Mouse (Mus musculus) MN1 (cell line): Measurements from ENCODE around the gene Prss40.
"Not testable (repeated sequence)": the region's sequence is repeated elsewhere in the genome, so short reads cannot be mapped to it uniquely, and the experiment has no call there.

Experiments
- DNase-seq: peaks from one replicate; pipeline ENCODE4 v3.0.0-alpha.2; 2016; ENCODE audit warnings: low spot score

The Prss40 gene

DNA sequence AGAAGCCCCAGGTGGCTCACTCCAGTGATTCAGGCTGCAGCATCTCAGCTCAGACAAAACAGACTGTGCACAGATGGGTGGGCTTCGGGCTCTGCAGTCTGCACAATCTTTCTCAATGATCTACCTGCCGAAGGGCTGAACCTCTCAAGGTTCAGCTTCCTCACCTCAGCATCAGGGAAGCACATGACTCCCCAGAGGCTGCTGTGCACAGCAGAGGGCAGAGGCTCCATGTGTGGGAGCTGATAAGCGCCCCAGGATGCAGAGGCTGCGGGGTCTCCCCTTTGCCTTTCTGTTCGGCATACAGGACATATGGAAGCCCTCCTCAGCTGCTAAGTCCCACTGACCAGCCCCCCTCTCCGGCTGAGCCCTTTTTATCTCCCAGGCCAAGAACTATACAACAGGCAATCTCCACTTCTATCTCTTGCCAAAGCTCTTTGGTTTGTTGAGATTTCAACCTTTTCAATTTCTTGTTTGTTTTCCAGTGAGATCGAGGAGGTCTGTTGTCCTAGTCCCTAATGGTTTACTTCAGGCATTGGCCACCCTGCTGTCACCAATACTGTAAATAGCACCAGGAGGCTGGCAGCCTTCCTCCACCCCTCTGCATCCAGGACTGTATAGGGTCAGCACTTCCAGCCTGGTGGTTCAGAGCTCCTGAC, 25.6 kb downstream of the Prss40 start, which contains the start of gene Cfc1:
Gene Cfc1, plus strand, starts transcription at position 606 of the 656 bp plus-strand sequence.
- DNase-seq: not testable (repeated sequence)

DNA sequence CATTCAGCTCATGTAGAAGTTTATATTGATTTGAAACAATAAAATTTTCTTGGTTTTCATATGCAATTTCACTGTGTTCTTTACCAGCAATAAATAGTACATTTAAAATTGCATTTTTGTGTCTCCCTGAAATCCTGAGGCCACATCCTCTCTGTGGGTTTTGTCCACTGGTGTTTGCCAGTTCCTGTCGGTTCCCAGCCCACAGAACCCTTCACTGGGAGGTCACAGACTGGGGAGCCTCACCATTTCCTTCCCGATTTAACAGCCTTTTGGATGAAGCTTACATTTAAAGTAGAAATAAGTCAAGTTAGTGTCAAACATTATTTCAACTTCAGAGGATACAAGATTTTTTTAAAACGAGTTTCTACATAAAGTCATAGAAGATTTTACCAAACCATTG, 26.2 kb downstream of the Prss40 start:
- DNase-seq: not testable (repeated sequence)

- DNase-seq: no peak
Measured at GRCm38 (mm10) chr1:34523647-34524046, 37.1 kb downstream of the Prss40 start.

GRCm38 (mm10) chr1:34522850-34523244, 37.9 kb downstream of the Prss40 start:
- DNase-seq: no peak

- no peak for DNase-seq
Measured at GRCm38 (mm10) chr1:34522205-34522849, 38.4 kb downstream of the Prss40 start.

DNA sequence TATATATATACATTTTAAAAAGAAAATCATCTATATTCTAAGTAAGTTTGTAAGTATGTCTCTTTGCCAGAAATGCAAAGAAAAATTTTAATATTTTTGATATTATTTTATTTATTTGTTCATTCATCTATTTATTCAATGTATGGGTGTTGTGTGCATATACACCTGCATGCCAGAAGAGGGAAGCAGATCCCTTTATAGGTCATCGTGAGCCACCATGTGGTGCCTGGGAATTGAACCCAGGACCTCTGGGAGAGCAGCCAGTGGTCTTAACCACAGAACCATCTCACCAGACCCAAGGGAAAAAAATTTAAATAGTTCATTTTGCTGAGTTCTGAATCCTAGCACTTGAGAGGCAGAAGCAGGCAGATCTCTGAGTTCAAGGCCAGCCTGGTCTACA, 42.5 kb downstream of the Prss40 start:
- no peak for DNase-seq

GRCm38 (mm10) chr1:34517797-34518196, 42.9 kb downstream of the Prss40 start:
- not testable (repeated sequence) for DNase-seq

GRCm38 (mm10) chr1:34517297-34517696, 43.4 kb downstream of the Prss40 start:
- DNase-seq: not testable (repeated sequence)

- no peak for DNase-seq
Measured at GRCm38 (mm10) chr1:34516595-34516994, 44.1 kb downstream of the Prss40 start.

GRCm38 (mm10) chr1:34513068-34513467, 47.7 kb downstream of the Prss40 start:
- DNase-seq: no peak

- peak; percentile 29 for DNase-seq
Measured at GRCm38 (mm10) chr1:34511027-34511426, 49.7 kb downstream of the Prss40 start.

DNA sequence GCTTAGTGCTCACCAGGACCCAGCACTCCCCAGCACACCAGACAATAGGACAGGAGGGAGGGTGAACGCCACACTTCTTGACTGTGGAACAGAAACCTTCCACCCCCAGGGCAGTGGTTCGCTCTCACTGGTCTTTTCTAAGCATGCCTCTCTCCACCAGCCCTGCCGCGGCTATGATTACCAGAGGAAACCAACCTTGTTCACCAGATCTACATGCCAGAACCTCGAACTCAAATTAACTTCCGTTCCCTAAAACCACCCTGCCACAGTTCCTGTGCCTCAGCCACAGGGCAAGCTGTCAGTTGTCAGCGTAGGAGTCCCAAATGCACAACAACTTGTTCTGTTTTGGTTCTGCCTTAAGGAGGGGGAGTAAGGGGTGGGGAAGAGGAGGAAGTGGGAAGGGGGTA, 50.2 kb downstream of the Prss40 start:
- DNase-seq: no peak

DNA sequence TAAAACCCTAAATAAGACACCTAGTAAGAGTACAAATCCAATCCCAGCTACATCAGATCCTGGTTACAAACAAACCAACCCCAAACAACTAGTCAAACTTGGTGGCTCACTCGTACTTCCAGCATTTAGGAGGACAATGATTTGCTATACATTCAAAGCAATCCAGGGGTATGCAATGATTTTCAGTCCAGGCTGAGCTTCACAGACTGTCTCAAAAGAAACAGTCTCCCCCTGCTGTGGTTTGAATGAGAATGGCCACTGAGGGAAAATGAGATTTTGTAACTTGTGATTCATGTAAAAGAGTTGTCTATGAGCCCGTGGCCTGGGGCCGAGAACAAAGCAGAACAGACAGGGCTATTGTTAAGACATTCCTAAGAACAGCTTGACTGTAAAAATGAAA, 52.8 kb downstream of the Prss40 start:
- DNase-seq: no peak

DNA sequence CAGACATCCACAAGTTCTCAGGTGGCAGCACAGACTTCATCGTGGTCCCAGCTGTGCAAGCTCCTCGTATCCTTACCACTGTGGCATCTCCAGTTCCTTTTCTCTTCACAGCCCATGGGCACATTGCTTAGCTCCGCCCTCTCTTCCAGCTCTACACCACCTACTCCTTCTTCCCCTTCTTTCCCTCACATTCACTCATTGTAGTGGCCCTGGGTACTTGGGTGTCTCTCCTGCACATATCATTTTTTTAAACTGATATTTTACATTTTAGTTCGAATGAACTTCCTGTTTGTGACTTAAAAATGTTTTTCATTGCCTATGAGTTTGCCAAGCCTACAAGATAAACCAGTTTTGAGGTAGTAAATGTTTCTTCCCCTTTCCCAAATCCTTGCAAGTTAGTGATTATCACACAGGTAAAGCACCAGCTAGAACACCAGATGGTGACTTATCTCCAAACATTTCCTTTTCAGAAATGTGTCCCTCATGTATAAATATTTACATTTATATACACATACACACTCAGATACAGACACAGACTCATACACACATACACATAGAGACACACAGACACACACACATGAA, 54.7 kb downstream of the Prss40 start:
- DNase-seq: no peak

GRCm38 (mm10) chr1:34505307-34505706, 55.4 kb downstream of the Prss40 start:
- DNase-seq: no peak

DNA sequence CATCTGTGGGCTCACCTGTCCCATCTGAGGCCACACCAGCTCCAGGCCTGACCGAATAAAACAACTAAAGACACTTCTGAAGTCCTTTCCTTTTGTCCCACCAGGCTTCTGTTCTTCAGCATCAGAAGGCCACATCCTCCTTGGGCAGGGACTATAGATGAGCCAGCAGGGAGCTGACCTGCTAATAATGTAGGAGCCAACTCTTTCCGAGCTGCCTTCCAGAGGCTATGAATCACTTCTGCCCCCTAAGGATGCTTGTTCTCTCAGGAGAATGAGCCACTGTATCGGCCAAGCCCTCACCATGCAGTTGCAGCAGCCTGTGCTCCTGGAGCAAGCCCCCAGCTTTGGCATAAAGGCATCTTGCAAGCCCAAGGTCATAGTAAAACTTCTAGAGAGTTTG, 57.8 kb downstream of the Prss40 start:
- DNase-seq: no peak
